Comparison of ENCODE assay signal across 7 mouse cellular contexts in the genomic region with DNA sequence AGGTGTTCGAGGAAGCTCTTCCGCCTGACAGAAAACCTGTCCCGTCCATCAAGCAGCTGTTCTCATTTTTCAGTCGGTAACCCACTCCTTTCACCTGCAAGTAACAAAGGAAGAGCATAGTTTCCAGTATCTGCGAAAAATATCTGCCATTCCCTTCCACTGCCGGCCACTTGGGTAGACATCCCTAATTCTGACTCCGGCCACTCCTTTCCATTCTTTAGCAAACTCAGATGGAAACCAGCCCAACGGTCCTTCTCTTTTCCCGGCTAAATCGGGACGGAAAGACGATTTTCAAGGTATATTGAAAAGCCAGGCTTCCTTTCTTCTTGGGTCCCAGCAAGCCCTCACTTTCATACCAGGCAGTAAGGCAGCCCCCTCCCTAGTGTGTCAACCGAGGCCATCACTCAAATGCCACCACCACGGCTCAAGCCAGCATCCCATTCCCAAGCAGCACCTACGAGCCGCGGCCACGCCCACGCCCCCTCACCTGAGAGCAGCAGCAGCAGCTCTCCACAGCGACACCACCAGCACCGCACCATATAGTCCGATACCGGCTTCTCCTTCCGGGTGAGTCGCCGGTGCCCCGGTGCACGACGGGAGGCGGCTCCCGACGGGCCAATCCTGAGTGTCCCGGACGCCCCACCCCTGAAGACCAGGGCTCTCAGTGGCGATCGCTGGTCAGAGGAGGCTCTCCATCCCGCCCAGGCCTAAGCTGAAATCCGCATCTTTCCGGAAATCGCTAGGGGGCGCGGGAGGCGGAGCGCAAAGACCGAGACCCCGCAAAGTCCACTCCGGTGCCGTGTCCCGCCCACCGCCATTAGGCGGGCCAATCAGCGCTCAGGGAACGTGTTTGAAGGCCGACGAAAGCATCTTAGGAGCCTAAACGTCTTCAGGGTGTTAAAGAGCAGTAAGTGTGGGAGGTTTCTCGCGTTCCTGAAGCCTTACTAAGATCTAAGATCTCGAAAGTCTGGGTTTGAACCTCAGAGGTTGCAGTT. TPM values are rescaled to one million over a fixed set of nuclear protein-coding genes. Genes with fewer than 3 reads are reported as not detected.
DNase-seq lines count a peak whose midpoint lies in the region; ATAC-seq lines count a peak whose summit lies in the region.

A gene (minus strand): TSS at position 592 of the 995 bp plus-strand sequence.

- no peaks in the 10 kb centered on the region for H3K9me3 ChIP-seq in intestine, embryonic 15.5 days
- no peaks in the 10 kb centered on the region for H3K9me3 ChIP-seq in midbrain, embryonic 10.5 days (replicated peaks)

- peaks cover 5% of the 10 kb centered on the region; the same call in 1 of the 2 replicates for H3K36me3 ChIP-seq in intestine, embryonic 15.5 days
- H3K36me3 ChIP-seq in midbrain, embryonic 10.5 days: peaks cover 18% of the 10 kb centered on the region

- H3K4me2 ChIP-seq in intestine, embryonic 15.5 days (replicated peaks): peak within 1 kb of the TSS; percentile 71

- DNase-seq in adrenal gland, adult 2 months: peak; percentile 100
- DNase-seq in embryo, embryonic 11.5 days (ENCODE audit: low read depth, low spot score): peak; percentile 97
- peak; percentile 99 to 100 for DNase-seq in gastrocnemius, postnatal 36 days
- DNase-seq in left cerebral cortex, postnatal 25 days (ENCODE audit: low spot score in 2 of 2): peak; percentile 99 to 100
- peak; percentile 100 for DNase-seq in midbrain, embryonic 10.5 days (ENCODE audit: low spot score)
- peak; percentile 99 for DNase-seq in right cerebral cortex, postnatal 4 days

- peak within 1 kb of the TSS; percentile 63; the same call in 1 of the 2 replicates for H3K27ac ChIP-seq in intestine, embryonic 15.5 days
- H3K27ac ChIP-seq in midbrain, embryonic 10.5 days (replicated peaks): peak within 1 kb of the TSS; percentile 82

- H3K27me3 ChIP-seq in intestine, embryonic 15.5 days (replicated peaks): no peaks in the 10 kb centered on the region
- no peaks in the 10 kb centered on the region for H3K27me3 ChIP-seq in midbrain, embryonic 10.5 days (ENCODE audit: low read depth, poor library complexity, severe bottlenecking)

- H3K9ac ChIP-seq in intestine, embryonic 15.5 days: peak within 1 kb of the TSS; percentile 57

- intact Hi-C loops in gastrocnemius, postnatal 36 days (cut with DNase I): no loop called here
- intact Hi-C loops in left cerebral cortex, postnatal 25 days (cut with DNase I): loop anchor here (1.0 to 10.0 kb wide), 2 partner anchors 84 to 702 kb away; a partner anchor contains a TSS

- 1% methylated on average over 59 of the region's 59 CpGs for WGBS in intestine, embryonic 15.5 days
- WGBS in midbrain, embryonic 10.5 days: 2% methylated on average over 59 of the region's 59 CpGs

- peak; percentile 100 for ATAC-seq in intestine, embryonic 15.5 days

- peaks cover 10% of the 10 kb centered on the region for H3K4me1 ChIP-seq in intestine, embryonic 15.5 days (replicated peaks)
- peaks cover 25% of the 10 kb centered on the region for H3K4me1 ChIP-seq in midbrain, embryonic 10.5 days

- peak within 1 kb of the TSS; percentile 70 for H3K4me3 ChIP-seq in intestine, embryonic 15.5 days (replicated peaks)
- H3K4me3 ChIP-seq in midbrain, embryonic 10.5 days: peak within 1 kb of the TSS; percentile 72

RNA-seq across cellular contexts. Expression of the gene that starts here (rescaled TPM):
- 10 to 100 TPM; 22.7 to 31.2 TPM for total RNA-seq in adrenal gland, adult 2 months (2021)
- 12.4 and 12.6 TPM in 2 replicates for polyA plus RNA-seq in adrenal gland, adult 2 months (2012; rRNA removed)
- total RNA-seq in gastrocnemius, postnatal 36 days (2021): 10 to 100 TPM; 10.0 to 10.3 TPM
- polyA plus RNA-seq in intestine, embryonic 15.5 days (2015; fragmentation: Nextera tagmentation; extraction: Ambion mirVana): 14.4 and 14.6 TPM in 2 replicates
- total RNA-seq in left cerebral cortex, postnatal 25 days (2021): 10 to 100 TPM; 43.3 to 47.3 TPM
- polyA plus RNA-seq in midbrain, embryonic 10.5 days (2016; fragmentation: Nextera tagmentation; extraction: Ambion mirVana): 27.6 and 33.0 TPM in 2 replicates

Comparison
In these comparisons a context has a peak if more than half of its experiments do, and no peak if none do; other contexts are left out.
1. Peak in every context shown above with its lines: DNase-seq, ATAC-seq, H3K4me3 ChIP-seq and H3K27ac ChIP-seq.